Mouse (Mus musculus) heart, embryonic 14.5 days (tissue): ENCODE results near the gene Gm37419. TPM values are rescaled to one million over a fixed set of nuclear protein-coding genes. Genes with fewer than 3 reads are reported as not detected.

ENCODE experiments used
- ATAC-seq: fragments of 200-750 bp; cut with Nextera tagmentation; 2 replicates; pipeline ENCODE4 v1.8.0; 2017; ENCODE audit warnings: low read depth, moderate TSS enrichment; ENCODE audit not compliant: insufficient number of reproducible peaks, insufficient read depth, low FRiP score
- H3K27ac ChIP-seq, 2 experiments: fragments of 200-500 bp in 1 of 2; fragments of 300-500 bp in 1 of 2; sonication (generic) in 1 of 2; replicated peaks in 1 of 2; 2 replicates each; pipeline ENCODE4 v1.5.1; 2012 to 2014; ENCODE audit warnings: low read depth in 2 of 2, low read length in 2 of 2, control low read depth in 1 of 2, mild to moderate bottlenecking in 1 of 2, mixed read lengths in 1 of 2; ENCODE audit not compliant: control insufficient read depth in 1 of 2, insufficient read depth in 1 of 2
- H3K27me3 ChIP-seq: fragments of 300-500 bp; sonication (generic); 2 replicates; pipeline ENCODE4 v1.6.1; 2014; ENCODE audit warnings: mild to moderate bottlenecking, low read length, control low read depth; ENCODE audit not compliant: control insufficient read depth, insufficient read depth
- H3K36me3 ChIP-seq: fragments of 300-500 bp; sonication (generic); 2 replicates; pipeline ENCODE4 v1.6.1; 2014; ENCODE audit warnings: mild to moderate bottlenecking, control low read depth, low read length, mixed read lengths; ENCODE audit not compliant: control insufficient read depth, insufficient read depth
- H3K4me1 ChIP-seq, 2 experiments: fragments of 200-500 bp in 1 of 2; fragments of 300-500 bp in 1 of 2; sonication (generic) in 1 of 2; 2 replicates each; pipeline ENCODE4 v1.6.1; 2012 to 2014; ENCODE audit warnings: low read length in 2 of 2, control low read depth in 1 of 2, mixed read lengths in 1 of 2; ENCODE audit not compliant: control insufficient read depth in 2 of 2, insufficient read depth in 2 of 2
- H3K4me2 ChIP-seq: fragments of 300-500 bp; sonication (generic); 2 replicates; pipeline ENCODE4 v1.6.1; 2014; ENCODE audit warnings: mild to moderate bottlenecking, low read length
- H3K4me3 ChIP-seq, 2 experiments: fragments of 200-500 bp in 1 of 2; fragments of 300-500 bp in 1 of 2; sonication (generic) in 1 of 2; 2 replicates each; pipeline ENCODE4 v1.5.1; 2012 to 2014; ENCODE audit warnings: low read length in 2 of 2, mild to moderate bottlenecking in 2 of 2, control low read depth in 1 of 2, low read depth in 1 of 2, moderate library complexity in 1 of 2; ENCODE audit not compliant: control insufficient read depth in 1 of 2, insufficient read depth in 1 of 2
- H3K9ac ChIP-seq: fragments of 300-500 bp; sonication (generic); 2 replicates; pipeline ENCODE4 v1.6.1; 2014; ENCODE audit warnings: mild to moderate bottlenecking, low read length
- H3K9me3 ChIP-seq: fragments of 300-500 bp; sonication (generic); 2 replicates; pipeline ENCODE4 v1.6.1; 2016; ENCODE audit warnings: low read length, control low read depth; ENCODE audit not compliant: control insufficient read depth
- WGBS: fragments of 180-500 bp; shearing (Covaris S2); extraction: QIAGEN DNeasy Blood & Tissue Kit; methylation state at CpG from one replicate; pipeline ENCODE4 v1.1.7; 2014; 5-methylcytosine and 5-hydroxymethylcytosine counted together
- polyA plus RNA-seq: library from polyadenylated mRNA; unstranded; fragments of >200 nt; fragmentation: Nextera tagmentation; extraction: Ambion mirVana; gene quantifications from 2 replicates; pipeline ENCODE4 v1.2.1, GENCODE M21; 2014

Gene Gm37419
- polyA plus RNA-seq, 1 experiment from 2014 or later = not detected

- 0 out of 2 replicates have a peak, but pooled peaks cover 3% of the 10 kb centered on the region for H3K36me3 ChIP-seq
- no peak overlapping the region for H3K27ac ChIP-seq
- no peaks in the 10 kb centered on the region for H3K27me3 ChIP-seq
- WGBS = 73% methylated on average over 20 of the region's 20 CpGs
- no peak overlapping the region for H3K4me2 ChIP-seq
- no peaks in the 10 kb centered on the region; the same call in 1 of the 2 replicates for H3K9me3 ChIP-seq
- peaks cover 25 to 27% of the 10 kb centered on the region in 2 experiments for H3K4me1 ChIP-seq
- H3K9ac ChIP-seq = no peak overlapping the region
- H3K4me3 ChIP-seq = no peak overlapping the region
- no peak for ATAC-seq
Measured at GRCm38 (mm10) chr16:23972126-23972740, 16.0 kb upstream of the Gm37419 start.

GRCm38 (mm10) chr16:23972901-23973300 lies 15.4 kb upstream of the Gm37419 start:
- 0 out of 2 replicates have a peak, but pooled peaks cover 3% of the 10 kb centered on the region for H3K36me3 ChIP-seq
- H3K9ac ChIP-seq = no peak overlapping the region
- peak; percentile 24; the same call in 1 of the 2 replicates for ATAC-seq
- peaks cover 25 to 27% of the 10 kb centered on the region in 2 experiments for H3K4me1 ChIP-seq
- H3K9me3 ChIP-seq = no peaks in the 10 kb centered on the region; the same call in 1 of the 2 replicates
- no peak overlapping the region for H3K27ac ChIP-seq
- WGBS = 22% methylated on average over 11 of the region's 11 CpGs
- no peak overlapping the region for H3K4me2 ChIP-seq
- no peaks in the 10 kb centered on the region for H3K27me3 ChIP-seq
- no peak overlapping the region for H3K4me3 ChIP-seq

GRCm38 (mm10) chr16:23973635-23974367 lies 14.5 kb upstream of the Gm37419 start:
- 69% methylated on average over 9 of the region's 9 CpGs for WGBS
- Histone ChIP-seq H3K4me3 (no peak overlapping the region), H3K4me1 (peaks cover 25 to 27% of the 10 kb centered on the region in 2 experiments)

GRCm38 (mm10) chr16:23976196-23976595 lies 12.1 kb upstream of the Gm37419 start:
- ATAC-seq = no peak
- Histone ChIP-seq H3K4me1 (peaks cover 23 to 31% of the 10 kb centered on the region in 2 experiments), H3K4me3 (no peak overlapping the region), H3K9ac (no peak overlapping the region), H3K9me3 (no peaks in the 10 kb centered on the region), H3K27ac (no peak overlapping the region), H3K36me3 (0 out of 2 replicates have a peak, but pooled peaks cover 3% of the 10 kb centered on the region), H3K4me2 (no peak overlapping the region), H3K27me3 (0 out of 2 replicates have a peak, but pooled peaks cover 7% of the 10 kb centered on the region)
- 78% methylated on average over 2 of the region's 2 CpGs for WGBS

More at GRCm38 (mm10) chr16:23973635-23974367, 14.5 kb upstream of the Gm37419 start:
- no peak overlapping the region for H3K9ac ChIP-seq
- no peaks in the 10 kb centered on the region for H3K27me3 ChIP-seq
- no peaks in the 10 kb centered on the region for H3K9me3 ChIP-seq
- no peak overlapping the region for H3K4me2 ChIP-seq
- no peak for ATAC-seq
- H3K27ac ChIP-seq = no peak overlapping the region
- 0 out of 2 replicates have a peak, but pooled peaks cover 3% of the 10 kb centered on the region for H3K36me3 ChIP-seq

- Histone ChIP-seq H3K36me3 (0 out of 2 replicates have a peak, but pooled peaks cover 1% of the 10 kb centered on the region), H3K27me3 (0 out of 2 replicates have a peak, but pooled peaks cover 7% of the 10 kb centered on the region), H3K9me3 (no peaks in the 10 kb centered on the region), H3K4me2 (no peak overlapping the region), H3K4me1 (peaks cover 19 to 27% of the 10 kb centered on the region in 2 experiments), H3K9ac (no peak overlapping the region), H3K4me3 (no peak overlapping the region), H3K27ac (no peak overlapping the region)
- no peak for ATAC-seq
- WGBS = 82% methylated on average over 3 of the region's 3 CpGs
Measured at GRCm38 (mm10) chr16:23977732-23978131, 10.6 kb upstream of the Gm37419 start.

- no peak for ATAC-seq
- 70% methylated on average over 4 of the region's 4 CpGs for WGBS
- H3K27ac ChIP-seq = no peak overlapping the region
- no peaks in the 10 kb centered on the region for H3K9me3 ChIP-seq
- H3K4me1 ChIP-seq = peaks cover 15 to 21% of the 10 kb centered on the region in 2 experiments
- no peak overlapping the region for H3K4me2 ChIP-seq
- 0 out of 2 replicates have a peak, but pooled peaks cover 7% of the 10 kb centered on the region for H3K27me3 ChIP-seq
- H3K4me3 ChIP-seq = no peak overlapping the region
- no peaks in the 10 kb centered on the region for H3K36me3 ChIP-seq
- H3K9ac ChIP-seq = no peak overlapping the region
Measured at GRCm38 (mm10) chr16:23978495-23978894, 9.8 kb upstream of the Gm37419 start.

GRCm38 (mm10) chr16:23979446-23979845 lies 8.8 kb upstream of the Gm37419 start:
- H3K4me1 ChIP-seq = peaks cover 11 to 20% of the 10 kb centered on the region in 2 experiments; a peak in 3 of 4 replicates
- no peak for ATAC-seq
- H3K27ac ChIP-seq = no peak overlapping the region
- no peak overlapping the region for H3K4me3 ChIP-seq
- 88% methylated on average over 9 of the region's 9 CpGs for WGBS
- H3K9me3 ChIP-seq = no peaks in the 10 kb centered on the region
- H3K27me3 ChIP-seq = 0 out of 2 replicates have a peak, but pooled peaks cover 7% of the 10 kb centered on the region
- no peak overlapping the region for H3K9ac ChIP-seq
- H3K36me3 ChIP-seq = no peaks in the 10 kb centered on the region
- no peak overlapping the region for H3K4me2 ChIP-seq
